Mouse (Mus musculus) ES-E14 (cell line): Measurements from ENCODE around the gene Abhd17b.

Experiments used
- CHD2 ChIP-seq: IDR thresholded peaks from 2 replicates; pipeline ENCODE4 v1.6.1; 2014; ENCODE audit warnings: mild to moderate bottlenecking, low read depth, low read length, inconsistent platforms
- HCFC1 ChIP-seq: IDR thresholded peaks from 2 replicates; pipeline ENCODE4 v1.6.1; 2012; ENCODE audit warnings: low read length, inconsistent platforms, borderline replicate concordance; ENCODE audit not compliant: insufficient read depth
- ZNF384 ChIP-seq: IDR thresholded peaks from 2 replicates; pipeline ENCODE4 v1.6.1; 2012; ENCODE audit warnings: low read depth, low read length, inconsistent platforms

DNA sequence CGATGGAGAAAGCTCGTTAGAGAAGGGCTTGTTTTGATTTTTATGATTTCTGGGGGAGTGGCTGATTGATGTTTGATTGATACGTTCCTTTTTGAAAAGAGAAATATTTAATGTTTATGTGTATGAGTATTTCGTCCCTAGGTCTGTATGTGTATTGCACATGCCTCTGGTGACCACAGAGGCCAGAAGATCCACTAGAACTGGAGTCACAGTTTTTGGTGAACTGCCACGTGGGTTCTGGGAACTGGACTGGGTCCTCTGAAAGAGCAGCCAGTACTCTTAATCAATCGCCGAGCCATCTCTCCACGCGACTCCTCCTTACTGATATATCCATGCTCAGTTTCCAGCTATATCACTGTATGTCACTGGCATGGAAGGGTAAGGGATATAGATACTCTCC lies 62.5 kb downstream of the Abhd17b start:
- no peak for TF ChIP-seq CHD2
- TF ChIP-seq HCFC1: no peak
- no peak for TF ChIP-seq ZNF384
